Mouse (Mus musculus) heart, embryonic 13.5 days (tissue): ENCODE data around the gene Lgalsl. TPM values are rescaled to one million over a fixed set of nuclear protein-coding genes. Genes with fewer than 3 reads are reported as not detected.

Source experiments
- ATAC-seq: fragments of 200-750 bp; cut with Nextera tagmentation; 2 replicates; pipeline ENCODE4 v1.8.0; 2017; ENCODE audit warnings: moderate TSS enrichment; ENCODE audit not compliant: insufficient number of reproducible peaks, low FRiP score, low TSS enrichment; ENCODE audit errors: extremely low read depth
- H3K27ac ChIP-seq: fragments of 300-500 bp; sonication (generic); replicated peaks from 2 replicates; pipeline ENCODE4 v1.5.1; 2015; ENCODE audit warnings: moderate library complexity, mild to moderate bottlenecking, inconsistent platforms
- H3K27me3 ChIP-seq: fragments of 300-500 bp; sonication (generic); replicated peaks from 2 replicates; pipeline ENCODE4 v1.6.1; 2015; ENCODE audit warnings: mild to moderate bottlenecking, inconsistent platforms
- H3K36me3 ChIP-seq: fragments of 300-500 bp; sonication (generic); 2 replicates; pipeline ENCODE4 v1.6.1; 2015; ENCODE audit warnings: mild to moderate bottlenecking, inconsistent platforms
- H3K4me1 ChIP-seq: fragments of 300-500 bp; sonication (generic); 2 replicates; pipeline ENCODE4 v1.6.1; 2015; ENCODE audit warnings: inconsistent platforms
- H3K4me2 ChIP-seq: fragments of 300-500 bp; sonication (generic); 2 replicates; pipeline ENCODE4 v1.6.1; 2015; ENCODE audit warnings: inconsistent platforms, mild to moderate bottlenecking, moderate library complexity
- H3K4me3 ChIP-seq: fragments of 300-500 bp; sonication (generic); 2 replicates; pipeline ENCODE4 v1.5.1; 2015; ENCODE audit warnings: moderate library complexity, mild to moderate bottlenecking, inconsistent platforms
- H3K9ac ChIP-seq: fragments of 300-500 bp; sonication (generic); 2 replicates; pipeline ENCODE4 v1.6.1; 2015; ENCODE audit warnings: inconsistent platforms, mild to moderate bottlenecking, moderate library complexity
- H3K9me3 ChIP-seq: fragments of 300-500 bp; sonication (generic); 2 replicates; pipeline ENCODE4 v1.6.1; 2016; ENCODE audit warnings: inconsistent platforms
- WGBS: fragments of 180-500 bp; shearing (Covaris S2); methylation state at CpG from one replicate; pipeline ENCODE4 v1.1.7; 2015; ENCODE audit warnings: mixed read lengths; 5-methylcytosine and 5-hydroxymethylcytosine counted together
- polyA plus RNA-seq: library from polyadenylated mRNA; unstranded; fragments of >200 nt; fragmentation: Nextera tagmentation; extraction: Ambion mirVana; gene quantifications from 2 replicates; pipeline ENCODE4 v1.2.1, GENCODE M21; 2015

Lgalsl gene
- polyA plus RNA-seq, 1 experiment from 2014 or later, result 35.1 TPM

- H3K4me1 ChIP-seq, result peaks cover 5% of the 10 kb centered on the region; the same call in 1 of the 2 replicates
- WGBS, result 78% methylated on average over 3 of the region's 3 CpGs
- no peak for ATAC-seq
- H3K36me3 ChIP-seq, result no peaks in the 10 kb centered on the region
- no peaks in the 10 kb centered on the region for H3K9me3 ChIP-seq
- no peaks in the 10 kb centered on the region for H3K27me3 ChIP-seq
- H3K9ac ChIP-seq, result no peak overlapping the region
- H3K27ac ChIP-seq, result no peak overlapping the region
- H3K4me2 ChIP-seq, result no peak overlapping the region
- no peak overlapping the region for H3K4me3 ChIP-seq
Observed at GRCm38 (mm10) chr11:20778861-20779563, 51.8 kb downstream of the Lgalsl start.

GRCm38 (mm10) chr11:20778298-20778697 lies 52.6 kb downstream of the Lgalsl start:
- ATAC-seq, result no peak
- Histone ChIP-seq H3K27ac (no peak overlapping the region), H3K9ac (no peak overlapping the region), H3K9me3 (no peaks in the 10 kb centered on the region), H3K36me3 (no peaks in the 10 kb centered on the region), H3K4me1 (peaks cover 5% of the 10 kb centered on the region; the same call in 1 of the 2 replicates), H3K4me2 (no peak overlapping the region), H3K4me3 (no peak overlapping the region), H3K27me3 (no peaks in the 10 kb centered on the region)
- 22% methylated on average over 1 of the region's 1 CpGs for WGBS

GRCm38 (mm10) chr11:20776668-20777067 lies 54.2 kb downstream of the Lgalsl start:
- no peak for ATAC-seq
- Histone ChIP-seq H3K36me3 (no peaks in the 10 kb centered on the region), H3K9me3 (no peaks in the 10 kb centered on the region), H3K4me2 (no peak overlapping the region), H3K27ac (no peak overlapping the region), H3K4me3 (no peak overlapping the region), H3K27me3 (no peaks in the 10 kb centered on the region), H3K9ac (no peak overlapping the region), H3K4me1 (peaks cover 5% of the 10 kb centered on the region; the same call in 1 of the 2 replicates)

Other genes with a start within 250 kb of the Lgalsl start
- gene Aftph, start 89.5 kb downstream of the Lgalsl start, polyA plus RNA-seq, result 9.5 TPM in 2 replicates